Mouse (Mus musculus) lung, postnatal 14 days (tissue): ENCODE results near the gene Lgals3bp.

ENCODE experiments used
- DNase-seq: peaks from one replicate; pipeline ENCODE4 v3.0.0; 2021

The Lgals3bp gene

GRCm38 (mm10) chr11:118401760-118402280 is at the start of gene Lgals3bp:
TSS of gene Lgals3bp (minus strand) at chr11:118402092.
- DNase-seq: peak; percentile 62

GRCm38 (mm10) chr11:118451211-118451610 is 49.3 kb upstream of the Lgals3bp start:
- DNase-seq: no peak

GRCm38 (mm10) chr11:118448385-118448784 is 46.5 kb upstream of the Lgals3bp start:
- no peak for DNase-seq

GRCm38 (mm10) chr11:118447346-118447745 is 45.5 kb upstream of the Lgals3bp start:
- DNase-seq: no peak

GRCm38 (mm10) chr11:118445843-118446242 is 44.0 kb upstream of the Lgals3bp start:
- peak; percentile 75 for DNase-seq

GRCm38 (mm10) chr11:118443201-118443970 is 41.5 kb upstream of the Lgals3bp start:
- DNase-seq: peak; percentile 89

GRCm38 (mm10) chr11:118442691-118443090 is 40.8 kb upstream of the Lgals3bp start:
- DNase-seq: no peak

- DNase-seq: peak; percentile 53
Observed at GRCm38 (mm10) chr11:118438665-118439414, 36.9 kb upstream of the Lgals3bp start.

- DNase-seq: no peak
Observed at GRCm38 (mm10) chr11:118436471-118436935, 34.6 kb upstream of the Lgals3bp start.

- no peak for DNase-seq
Observed at GRCm38 (mm10) chr11:118434093-118434492, 32.2 kb upstream of the Lgals3bp start.

- DNase-seq: no peak
Observed at GRCm38 (mm10) chr11:118433398-118433868, 31.5 kb upstream of the Lgals3bp start.

- DNase-seq: no peak
Observed at GRCm38 (mm10) chr11:118431100-118431948, 29.4 kb upstream of the Lgals3bp start.

- DNase-seq: no peak
Observed at GRCm38 (mm10) chr11:118430291-118430885, 28.5 kb upstream of the Lgals3bp start.

GRCm38 (mm10) chr11:118428944-118429709 is 27.2 kb upstream of the Lgals3bp start:
- DNase-seq: peak; percentile 31

GRCm38 (mm10) chr11:118428460-118428868 is 26.6 kb upstream of the Lgals3bp start:
- DNase-seq: no peak

- no peak for DNase-seq
Observed at GRCm38 (mm10) chr11:118427986-118428385, 26.1 kb upstream of the Lgals3bp start, which contains the start of gene C1qtnf1. TSS of gene C1qtnf1 (plus strand) at chr11:118428203.

- DNase-seq: no peak
Observed at GRCm38 (mm10) chr11:118427266-118427779, 25.4 kb upstream of the Lgals3bp start.

- DNase-seq: no peak
Observed at GRCm38 (mm10) chr11:118426765-118427164, 24.9 kb upstream of the Lgals3bp start.

- no peak for DNase-seq
Observed at GRCm38 (mm10) chr11:118424621-118425335, 22.9 kb upstream of the Lgals3bp start.

GRCm38 (mm10) chr11:118423266-118423971 is 21.5 kb upstream of the Lgals3bp start:
- peak; percentile 91 for DNase-seq
